Mouse (Mus musculus) heart, postnatal 0 days (tissue): Measurements from ENCODE around the gene Slc39a8.

Experiments used
- CTCF ChIP-seq: IDR thresholded peaks from 2 replicates; pipeline ENCODE4 v1.5.1; 2016; ENCODE audit warnings: antibody characterized with exemption, control low read depth, low read depth
- EP300 ChIP-seq: IDR thresholded peaks from 2 replicates; pipeline ENCODE4 v1.6.1; 2016; ENCODE audit warnings: antibody characterized with exemption, low read depth

GRCm38 (mm10) chr3:135853604-135854297 lies 28.7 kb downstream of the Slc39a8 start:
- TF ChIP-seq CTCF (no peak), EP300 (no peak)
